Mouse (Mus musculus) megakaryocyte-erythroid progenitor cell, adult 5-6 weeks (primary cell): ENCODE data around the gene Rab7b. TPM values are rescaled to one million over a fixed set of nuclear protein-coding genes. Genes with fewer than 3 reads are reported as not detected.

Experiments used
- ATAC-seq: replicated peaks from 2 replicates; pipeline ENCODE4 v1.8.0; 2016; ENCODE audit warnings: mild to moderate bottlenecking, inconsistent platforms; ENCODE audit not compliant: severe bottlenecking, poor library complexity, low FRiP score, low TSS enrichment
- total RNA-seq, 2 experiments: library from RNA; stranded (forward) in 1 of 2; stranded (reverse) in 1 of 2; fragments of 200-1000, 215-1000 nt in 1 of 2; fragments of >200 nt in 1 of 2; fragmentation: Nextera tagmentation in 1 of 2; gene quantifications; 2 replicates each; pipeline ENCODE4 v1.2.3; 2014 to 2017

Gene Rab7b
- total RNA-seq, 2 experiments from 2014 or later = 1.5 TPM; not detected in 1

GRCm38 (mm10) chr1:131760428-131760820 lies 71.9 kb downstream of the Rab7b start:
- no peak for ATAC-seq

- ATAC-seq = no peak
These were observed 72.8 kb downstream of the Rab7b start for GRCm38 (mm10) chr1:131761079-131761831.

- ATAC-seq = no peak
These were observed 75.2 kb downstream of the Rab7b start for GRCm38 (mm10) chr1:131763683-131764082.

- ATAC-seq = no peak
These were observed 76.3 kb downstream of the Rab7b start for GRCm38 (mm10) chr1:131764581-131765338.

Other genes starting within 250 kb of the Rab7b start
- gene Srgap2, start 161.3 kb upstream of the Rab7b start, total RNA-seq (2014; fragmentation: Nextera tagmentation) = 17.4 and 22.6 TPM in 2 replicates
- gene Srgap2, start 161.3 kb upstream of the Rab7b start, total RNA-seq (2017) = 7.1 and 7.8 TPM in 2 replicates
- gene Fam72a, start 160.8 kb upstream of the Rab7b start, total RNA-seq (2014; fragmentation: Nextera tagmentation) = 2.6 and 4.1 TPM in 2 replicates
- 2.8 and 6.1 TPM in 2 replicates for gene Fam72a, start 160.8 kb upstream of the Rab7b start, total RNA-seq (2017)
- gene Avpr1b, start 89.5 kb upstream of the Rab7b start, total RNA-seq (2014; fragmentation: Nextera tagmentation) = not detected in 2 replicates
- not detected in 2 replicates for gene Avpr1b, start 89.5 kb upstream of the Rab7b start, total RNA-seq (2017)
- gene Ctse, start 50.4 kb upstream of the Rab7b start, total RNA-seq (2014; fragmentation: Nextera tagmentation) = 337 and 406 TPM in 2 replicates
- gene Ctse, start 50.4 kb upstream of the Rab7b start, total RNA-seq (2017) = 141 and 329 TPM in 2 replicates
- not detected in 2 replicates for gene Slc26a9, start 55.3 kb downstream of the Rab7b start, total RNA-seq (2014; fragmentation: Nextera tagmentation)
- gene Slc26a9, start 55.3 kb downstream of the Rab7b start, total RNA-seq (2017) = not detected in 2 replicates
- 0.20 TPM in 1 of 2 replicates, not detected in the other for gene Pm20d1, start 108.7 kb downstream of the Rab7b start, total RNA-seq (2014; fragmentation: Nextera tagmentation)
- not detected in 2 replicates for gene Pm20d1, start 108.7 kb downstream of the Rab7b start, total RNA-seq (2017)
- 4.1 and 5.2 TPM in 2 replicates for gene Slc41a1, start 138.8 kb downstream of the Rab7b start, total RNA-seq (2014; fragmentation: Nextera tagmentation)
- 6.1 and 8.2 TPM in 2 replicates for gene Slc41a1, start 138.8 kb downstream of the Rab7b start, total RNA-seq (2017)
- gene Rab29, start 178.5 kb downstream of the Rab7b start, total RNA-seq (2014; fragmentation: Nextera tagmentation) = 7.9 and 18.1 TPM in 2 replicates
- 10.1 and 10.9 TPM in 2 replicates for gene Rab29, start 178.5 kb downstream of the Rab7b start, total RNA-seq (2017)
- gene Nucks1, start 221.8 kb downstream of the Rab7b start, total RNA-seq (2014; fragmentation: Nextera tagmentation) = 155 and 223 TPM in 2 replicates
- gene Nucks1, start 221.8 kb downstream of the Rab7b start, total RNA-seq (2017) = 308 and 361 TPM in 2 replicates